Mouse (Mus musculus): Measurements from ENCODE around the gene Fmo2.

Fmo2 gene

GRCm38 (mm10) chr1:162888646-162889045, 9.9 kb downstream of the Fmo2 start:
- peak in 1 of 2 experiments; percentile 23 for DNase-seq

- DNase-seq, result peak in 1 of 2 experiments; percentile 25
Measured at GRCm38 (mm10) chr1:162887644-162888043, 10.9 kb downstream of the Fmo2 start.

GRCm38 (mm10) chr1:162886138-162886816, 12.2 kb downstream of the Fmo2 start:
- DNase-seq, result peak in 1 of 2 experiments; percentile 32

GRCm38 (mm10) chr1:162882681-162883080, 15.8 kb downstream of the Fmo2 start:
- DNase-seq, result no peak

- peak; percentile 76 to 85 for DNase-seq
Measured at GRCm38 (mm10) chr1:162879595-162880369, 18.7 kb downstream of the Fmo2 start.

GRCm38 (mm10) chr1:162875091-162875490, 23.4 kb downstream of the Fmo2 start:
- DNase-seq, result no peak

GRCm38 (mm10) chr1:162871701-162872311, 26.7 kb downstream of the Fmo2 start:
- DNase-seq, result peak; percentile 72 to 86

GRCm38 (mm10) chr1:162870978-162871377, 27.5 kb downstream of the Fmo2 start:
- peak in 1 of 2 experiments; percentile 25 for DNase-seq

GRCm38 (mm10) chr1:162867396-162867795, 31.1 kb downstream of the Fmo2 start:
- peak in 1 of 2 experiments; percentile 30 for DNase-seq

- peak in 1 of 2 experiments; percentile 28 for DNase-seq
Measured at GRCm38 (mm10) chr1:162866280-162866681, 32.2 kb downstream of the Fmo2 start, which contains the start of gene Fmo1. TSS of gene Fmo1 (minus strand) at chr1:162866610.

GRCm38 (mm10) chr1:162865493-162865830, 33.1 kb downstream of the Fmo2 start:
- no peak for DNase-seq

- DNase-seq, result peak in 1 of 2 experiments; percentile 40
Measured at GRCm38 (mm10) chr1:162864816-162865492, 33.6 kb downstream of the Fmo2 start.

- no peak for DNase-seq
Measured at GRCm38 (mm10) chr1:162864279-162864678, 34.2 kb downstream of the Fmo2 start.

- peak in 1 of 2 experiments; percentile 35 for DNase-seq
Measured at GRCm38 (mm10) chr1:162863579-162863978, 34.9 kb downstream of the Fmo2 start.

- DNase-seq, result peak in 1 of 2 experiments; percentile 59
Measured at GRCm38 (mm10) chr1:162862328-162862727, 36.2 kb downstream of the Fmo2 start.

- DNase-seq, result peak; percentile 55 to 85
Measured at GRCm38 (mm10) chr1:162859996-162860605, 38.4 kb downstream of the Fmo2 start.

- peak in 1 of 2 experiments; percentile 71 for DNase-seq
Measured at GRCm38 (mm10) chr1:162859545-162859976, 39.0 kb downstream of the Fmo2 start.

GRCm38 (mm10) chr1:162858748-162859130, 39.8 kb downstream of the Fmo2 start:
- peak; percentile 60 to 71 for DNase-seq

- peak; percentile 71 to 77 for DNase-seq
Measured at GRCm38 (mm10) chr1:162857766-162858747, 40.5 kb downstream of the Fmo2 start.

GRCm38 (mm10) chr1:162853812-162854482, 44.6 kb downstream of the Fmo2 start:
- peak; percentile 43 to 62 for DNase-seq
